Mouse (Mus musculus): ENCODE results near the gene Nectin2. TPM values are rescaled to one million over a fixed set of nuclear protein-coding genes. Genes with fewer than 3 reads are reported as not detected.
A peak's percentile ranks its signal among the peaks of the same experiment; 100 is the strongest.

The Nectin2 gene
- polyA plus RNA-seq, 1 experiment from 2014 or later, result 143 TPM

DNA sequence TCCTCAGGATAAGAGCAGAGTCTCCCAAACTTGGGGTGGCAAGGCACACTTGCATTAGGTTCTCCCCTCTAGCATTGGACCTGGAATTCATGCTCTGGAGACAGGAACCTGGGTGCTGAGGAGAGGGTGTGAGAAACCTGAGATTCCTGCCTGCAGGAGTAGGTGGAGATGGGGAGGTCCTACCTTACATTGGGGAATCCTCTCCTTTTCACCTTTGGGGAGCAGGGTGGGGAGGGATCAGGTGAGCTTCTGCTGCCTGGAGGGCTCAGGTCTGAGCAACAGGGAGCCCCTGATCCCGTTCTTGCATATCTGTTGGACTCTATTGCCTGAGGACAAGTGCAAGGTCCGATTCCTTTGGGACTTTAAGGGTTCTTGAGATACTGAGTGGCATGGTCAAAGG, 33.5 kb downstream of the Nectin2 start:
- Histone ChIP-seq H3K9me3 (ENCODE audit: control insufficient read depth, low read length) (peaks cover 12% of the 10 kb centered on the region), H3K4me2 (ENCODE audit: low read depth, low read length) (peak overlapping the region; percentile 71; the same call in 1 of the 2 replicates), H3K9ac (ENCODE audit: low read depth, low read length) (0 out of 2 replicates have a peak overlapping the region, but pooled peaks have one; percentile 15), H3K4me1 (ENCODE audit: control insufficient read depth, insufficient read depth, low read length) (peaks cover 18% of the 10 kb centered on the region), H3K4me3 (ENCODE audit: low read length) (peak overlapping the region; percentile 45; the same call in 1 of the 2 replicates), H3K27me3 (replicated peaks; ENCODE audit: control insufficient read depth, insufficient read depth, low read length) (no peaks in the 10 kb centered on the region), H3K27ac (ENCODE audit: low read length) (0 out of 2 replicates have a peak overlapping the region, but pooled peaks have one; percentile 22), H3K36me3 (ENCODE audit: control insufficient read depth, insufficient read depth, low read length) (peaks cover 27% of the 10 kb centered on the region)
- ATAC-seq, result no peak
- 86% methylated on average over 2 of the region's 2 CpGs for WGBS

DNA sequence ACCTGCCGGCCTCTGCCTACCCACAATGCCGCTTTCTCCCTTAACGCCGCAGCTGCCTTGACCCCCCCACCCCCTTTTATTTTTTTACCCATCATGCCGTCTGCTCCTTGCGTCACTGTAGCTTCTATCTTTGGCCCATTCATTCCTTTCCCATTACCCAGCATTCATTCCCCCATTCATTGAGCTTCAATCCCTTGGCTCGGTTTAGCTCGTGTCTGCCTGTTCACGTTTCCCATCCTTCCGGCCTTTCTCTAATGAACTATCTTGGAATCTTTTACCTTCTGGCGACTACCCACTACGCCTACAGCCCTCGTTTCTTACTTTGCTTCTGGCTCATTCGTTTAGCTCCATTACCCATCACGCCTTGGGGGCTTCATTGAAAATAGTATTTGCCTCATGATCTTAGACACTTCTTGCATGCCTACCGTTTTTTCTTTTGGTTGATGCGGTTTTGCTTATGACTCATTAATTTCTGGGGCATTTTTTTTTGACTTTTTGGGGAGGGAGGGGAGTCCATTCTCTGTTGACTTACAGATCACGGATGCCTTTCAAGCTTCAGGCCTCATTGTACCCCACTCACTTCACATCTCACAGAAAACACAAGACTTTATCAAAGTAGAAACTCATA, 34.1 kb downstream of the Nectin2 start:
- H3K4me2 ChIP-seq (ENCODE audit: low read depth, low read length), result peak overlapping the region; percentile 71
- H3K4me1 ChIP-seq (ENCODE audit: control insufficient read depth, insufficient read depth, low read length), result peaks cover 18% of the 10 kb centered on the region
- H3K9ac ChIP-seq (ENCODE audit: low read depth, low read length), result peak overlapping the region; percentile 48
- WGBS, result 6% methylated on average over 18 of the region's 18 CpGs
- peak overlapping the region; percentile 78 for H3K27ac ChIP-seq (ENCODE audit: low read length)
- H3K36me3 ChIP-seq (ENCODE audit: control insufficient read depth, insufficient read depth, low read length), result peaks cover 32% of the 10 kb centered on the region
- peak overlapping the region; percentile 45 for H3K4me3 ChIP-seq (ENCODE audit: low read length)
- no peak for ATAC-seq
- H3K27me3 ChIP-seq (replicated peaks; ENCODE audit: control insufficient read depth, insufficient read depth, low read length), result no peaks in the 10 kb centered on the region
- peaks cover 5% of the 10 kb centered on the region for H3K9me3 ChIP-seq (ENCODE audit: control insufficient read depth, low read length)

DNA sequence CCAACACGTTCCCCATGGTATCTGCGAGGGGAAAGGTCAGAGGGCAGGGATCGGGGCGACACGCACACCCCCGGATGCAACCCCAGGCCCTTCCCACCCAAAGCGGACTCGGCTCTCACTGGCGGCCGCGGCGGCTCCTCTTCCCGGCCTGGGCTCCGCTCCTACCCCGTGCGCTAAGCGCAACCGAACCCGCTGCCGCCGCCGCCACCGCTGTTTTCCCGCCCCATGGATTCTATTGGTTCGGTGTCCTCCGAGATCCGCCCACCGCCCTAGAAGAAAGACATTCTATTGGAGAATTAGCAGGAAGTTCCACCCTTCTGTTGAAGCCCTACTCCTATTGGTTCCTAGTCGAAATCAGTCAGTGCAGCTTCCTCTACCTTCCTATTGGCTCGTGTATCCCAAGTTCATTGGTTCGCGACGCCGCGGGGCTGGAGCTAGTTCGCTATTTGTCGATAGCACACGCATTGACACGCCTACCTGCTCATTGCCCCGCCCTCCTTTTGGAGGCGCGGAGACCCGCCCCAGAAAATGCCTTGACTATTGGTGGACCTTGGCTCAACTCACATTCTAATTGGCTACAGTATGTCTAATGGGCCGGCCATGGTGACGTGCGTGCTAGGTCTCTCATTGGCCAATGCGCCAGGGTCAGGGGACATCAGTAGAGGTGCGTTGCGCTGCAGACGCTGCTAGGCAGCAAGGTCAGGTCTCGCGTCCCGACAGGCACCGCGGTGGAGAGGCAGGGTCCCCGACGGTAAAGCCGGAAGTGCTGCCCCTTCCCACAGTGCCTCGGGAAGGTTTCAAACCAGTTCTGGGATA, 34.8 kb downstream of the Nectin2 start, which contains the start of gene Tomm40:
Gene Tomm40 (minus strand): TSS at position 200 of the 816 bp plus-strand sequence.
- Histone ChIP-seq H3K27me3 (replicated peaks; ENCODE audit: control insufficient read depth, insufficient read depth, low read length) (no peaks in the 10 kb centered on the region), H3K4me2 (ENCODE audit: low read depth, low read length) (peak within 1 kb of the TSS; percentile 71), H3K4me3 (ENCODE audit: low read length) (peak within 1 kb of the TSS; percentile 100), H3K27ac (ENCODE audit: low read length) (peak within 1 kb of the TSS; percentile 84), H3K9me3 (ENCODE audit: control insufficient read depth, low read length) (no peaks in the 10 kb centered on the region), H3K9ac (ENCODE audit: low read depth, low read length) (peak within 1 kb of the TSS; percentile 98), H3K4me1 (ENCODE audit: control insufficient read depth, insufficient read depth, low read length) (peaks cover 18% of the 10 kb centered on the region), H3K36me3 (ENCODE audit: control insufficient read depth, insufficient read depth, low read length) (peaks cover 31% of the 10 kb centered on the region)
- peak; percentile 99 for ATAC-seq
- under 1% methylated on average over 58 of the region's 59 CpGs for WGBS

DNA sequence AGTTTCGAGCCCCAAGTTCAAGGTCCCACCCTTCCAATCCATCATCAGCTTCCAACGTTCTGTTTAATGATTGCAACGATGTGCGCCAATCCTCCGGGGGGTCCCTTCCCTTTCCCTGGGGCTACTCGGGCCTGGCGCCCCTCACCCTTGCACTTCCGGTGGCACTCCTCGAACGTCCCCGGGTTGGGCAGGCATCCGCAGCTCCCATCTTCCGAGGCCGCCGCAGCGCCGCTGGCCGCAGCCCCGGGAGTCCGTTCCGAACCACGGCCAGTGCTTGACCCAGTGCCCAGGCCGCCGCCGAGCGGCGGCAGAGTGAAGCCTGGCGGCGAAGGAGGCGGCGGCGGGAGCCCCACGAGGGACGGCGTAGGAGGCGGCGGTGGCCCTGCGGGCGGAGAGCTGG, 35.4 kb downstream of the Nectin2 start:
- WGBS, result under 1% methylated on average over 39 of the region's 39 CpGs
- peaks cover 18% of the 10 kb centered on the region for H3K4me1 ChIP-seq (ENCODE audit: control insufficient read depth, insufficient read depth, low read length)
- no peaks in the 10 kb centered on the region for H3K27me3 ChIP-seq (replicated peaks; ENCODE audit: control insufficient read depth, insufficient read depth, low read length)
- H3K9me3 ChIP-seq (ENCODE audit: control insufficient read depth, low read length), result no peaks in the 10 kb centered on the region
- peaks cover 35% of the 10 kb centered on the region for H3K36me3 ChIP-seq (ENCODE audit: control insufficient read depth, insufficient read depth, low read length)
- H3K4me2 ChIP-seq (ENCODE audit: low read depth, low read length), result peak overlapping the region; percentile 70
- peak overlapping the region; percentile 100 for H3K4me3 ChIP-seq (ENCODE audit: low read length)
- H3K27ac ChIP-seq (ENCODE audit: low read length), result peak overlapping the region; percentile 84
- peak overlapping the region; percentile 98 for H3K9ac ChIP-seq (ENCODE audit: low read depth, low read length)
- peak; percentile 1; the same call in 1 of the 2 replicates for ATAC-seq

DNA sequence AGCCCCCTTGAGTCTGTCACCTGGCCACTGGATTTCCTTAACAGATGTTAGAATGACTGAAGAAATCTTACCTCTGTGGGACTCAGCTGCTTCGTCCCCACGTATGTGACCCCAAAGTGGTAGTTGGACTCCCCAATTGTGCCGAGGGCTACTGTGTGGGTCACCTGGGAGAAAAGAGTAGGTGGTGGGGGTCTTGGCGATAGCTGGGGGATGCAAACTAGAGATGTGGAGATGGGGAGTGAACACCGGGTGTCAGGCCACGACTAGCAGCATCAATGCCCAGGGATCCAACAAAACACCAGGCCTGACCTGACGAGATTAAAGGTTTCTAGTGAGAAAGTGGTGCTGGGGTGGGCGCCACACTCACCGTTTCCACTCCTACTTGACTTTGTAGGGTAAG, 36.7 kb downstream of the Nectin2 start:
- Histone ChIP-seq H3K36me3 (ENCODE audit: control insufficient read depth, insufficient read depth, low read length) (peaks cover 34% of the 10 kb centered on the region), H3K27ac (ENCODE audit: low read length) (no peak overlapping the region), H3K4me2 (ENCODE audit: low read depth, low read length) (0 out of 2 replicates have a peak overlapping the region, but pooled peaks have one; percentile 70), H3K4me1 (ENCODE audit: control insufficient read depth, insufficient read depth, low read length) (peaks cover 18% of the 10 kb centered on the region), H3K9ac (ENCODE audit: low read depth, low read length) (no peak overlapping the region), H3K4me3 (ENCODE audit: low read length) (peak overlapping the region; percentile 100; the same call in 1 of the 2 replicates), H3K9me3 (ENCODE audit: control insufficient read depth, low read length) (no peaks in the 10 kb centered on the region), H3K27me3 (replicated peaks; ENCODE audit: control insufficient read depth, insufficient read depth, low read length) (no peaks in the 10 kb centered on the region)
- no peak for ATAC-seq
- 87% methylated on average over 9 of the region's 9 CpGs for WGBS

DNA sequence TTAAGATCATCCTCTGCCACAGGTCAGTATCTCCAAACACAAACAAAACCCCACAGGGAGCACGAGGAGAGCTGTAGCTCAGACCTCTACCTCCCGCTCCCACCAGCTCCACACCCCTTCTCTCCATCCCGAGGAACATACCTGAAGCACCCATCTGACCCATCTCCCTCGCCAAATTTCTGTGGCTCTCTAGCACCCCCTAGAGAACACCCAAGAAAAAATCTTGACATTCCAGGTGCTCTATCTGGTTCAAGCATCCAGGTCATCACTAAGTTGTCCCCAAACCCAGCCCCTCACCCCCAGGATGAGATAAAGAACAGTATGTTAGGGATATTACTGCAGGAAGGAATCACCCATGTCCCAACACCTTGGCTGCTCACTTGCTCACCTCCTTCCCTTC, 37.1 kb downstream of the Nectin2 start:
- H3K4me2 ChIP-seq (ENCODE audit: low read depth, low read length), result no peak overlapping the region
- peaks cover 18% of the 10 kb centered on the region for H3K4me1 ChIP-seq (ENCODE audit: control insufficient read depth, insufficient read depth, low read length)
- H3K27ac ChIP-seq (ENCODE audit: low read length), result no peak overlapping the region
- no peaks in the 10 kb centered on the region for H3K27me3 ChIP-seq (replicated peaks; ENCODE audit: control insufficient read depth, insufficient read depth, low read length)
- no peak overlapping the region for H3K4me3 ChIP-seq (ENCODE audit: low read length)
- H3K36me3 ChIP-seq (ENCODE audit: control insufficient read depth, insufficient read depth, low read length), result peaks cover 34% of the 10 kb centered on the region
- WGBS, result 45% methylated on average over 4 of the region's 4 CpGs
- no peak for ATAC-seq
- no peaks in the 10 kb centered on the region for H3K9me3 ChIP-seq (ENCODE audit: control insufficient read depth, low read length)
- H3K9ac ChIP-seq (ENCODE audit: low read depth, low read length), result no peak overlapping the region

DNA sequence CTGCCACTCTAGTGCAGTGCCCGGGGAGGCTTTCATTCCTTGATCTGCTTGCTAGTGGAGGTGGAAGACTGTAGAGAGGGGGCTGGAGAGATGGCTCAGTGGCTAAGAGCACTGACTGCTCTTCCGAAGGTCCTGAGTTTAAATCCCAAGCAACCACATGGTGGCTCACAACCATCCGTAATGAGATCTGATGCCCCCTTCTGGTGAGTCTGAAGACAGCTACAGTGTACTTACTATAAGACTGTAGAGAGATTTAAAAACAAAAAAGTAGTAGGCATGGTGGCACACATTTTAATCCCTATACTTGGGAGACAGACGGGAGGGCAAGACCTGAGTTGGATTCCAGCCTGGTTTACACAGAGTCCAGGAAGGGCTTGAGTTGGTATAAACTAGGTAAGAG, 37.9 kb downstream of the Nectin2 start:
- Histone ChIP-seq H3K36me3 (ENCODE audit: control insufficient read depth, insufficient read depth, low read length) (peaks cover 38% of the 10 kb centered on the region), H3K4me2 (ENCODE audit: low read depth, low read length) (no peak overlapping the region), H3K4me3 (ENCODE audit: low read length) (no peak overlapping the region), H3K27ac (ENCODE audit: low read length) (no peak overlapping the region), H3K9ac (ENCODE audit: low read depth, low read length) (no peak overlapping the region), H3K4me1 (ENCODE audit: control insufficient read depth, insufficient read depth, low read length) (peaks cover 18% of the 10 kb centered on the region), H3K9me3 (ENCODE audit: control insufficient read depth, low read length) (no peaks in the 10 kb centered on the region), H3K27me3 (replicated peaks; ENCODE audit: control insufficient read depth, insufficient read depth, low read length) (no peaks in the 10 kb centered on the region)
- ATAC-seq, result no peak
- 69% methylated on average over 4 of the region's 4 CpGs for WGBS

DNA sequence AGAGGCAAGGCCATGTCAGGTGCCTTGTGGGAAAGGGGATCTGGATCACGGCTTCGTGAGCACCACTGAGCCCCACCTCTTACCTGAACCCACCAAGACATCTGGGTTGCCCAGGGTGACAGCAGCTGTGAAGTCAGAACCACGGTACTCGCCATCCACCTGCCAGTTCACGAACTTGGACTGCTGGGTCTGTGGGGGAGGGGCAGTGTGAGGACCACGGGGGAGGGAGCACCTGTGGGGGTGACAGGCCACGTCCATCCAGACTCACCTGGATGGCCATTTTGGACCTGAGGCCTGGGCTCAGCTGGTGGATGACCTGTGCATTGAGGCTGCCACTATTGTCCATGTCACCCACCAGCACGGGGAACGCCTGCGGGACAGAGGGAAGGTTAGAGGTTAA, 39.6 kb downstream of the Nectin2 start:
- no peak overlapping the region for H3K9ac ChIP-seq (ENCODE audit: low read depth, low read length)
- peaks cover 9% of the 10 kb centered on the region; the same call in 1 of the 2 replicates for H3K4me1 ChIP-seq (ENCODE audit: control insufficient read depth, insufficient read depth, low read length)
- H3K27ac ChIP-seq (ENCODE audit: low read length), result no peak overlapping the region
- H3K4me2 ChIP-seq (ENCODE audit: low read depth, low read length), result no peak overlapping the region
- no peaks in the 10 kb centered on the region for H3K9me3 ChIP-seq (ENCODE audit: control insufficient read depth, low read length)
- no peaks in the 10 kb centered on the region for H3K27me3 ChIP-seq (replicated peaks; ENCODE audit: control insufficient read depth, insufficient read depth, low read length)
- H3K36me3 ChIP-seq (ENCODE audit: control insufficient read depth, insufficient read depth, low read length), result peaks cover 39% of the 10 kb centered on the region
- WGBS, result 90% methylated on average over 10 of the region's 10 CpGs
- ATAC-seq, result no peak
- H3K4me3 ChIP-seq (ENCODE audit: low read length), result no peak overlapping the region

DNA sequence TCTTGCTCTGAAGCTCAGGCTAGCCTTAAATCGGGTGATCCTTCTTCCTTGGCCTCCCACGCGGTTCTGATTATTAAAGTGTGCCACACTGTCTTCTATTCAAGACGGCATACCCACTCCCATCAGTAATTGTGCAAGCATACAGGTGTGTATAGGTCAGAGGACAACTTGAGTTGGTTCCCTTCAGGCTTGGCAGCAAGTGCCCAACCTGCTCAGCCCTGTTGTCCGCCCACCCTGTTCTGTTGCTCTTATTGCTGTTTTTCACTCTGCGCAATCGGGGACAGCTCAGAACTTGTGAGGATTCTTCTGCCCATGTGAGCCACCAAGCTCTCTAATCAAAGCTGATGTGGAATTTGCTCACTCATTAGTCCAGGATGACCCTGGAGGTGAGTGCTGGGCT, 45.0 kb downstream of the Nectin2 start:
- H3K36me3 ChIP-seq (ENCODE audit: control insufficient read depth, insufficient read depth, low read length), result peaks cover 19% of the 10 kb centered on the region

More for the DNA sequence above, 45.0 kb downstream of the Nectin2 start:
- no peak overlapping the region for H3K27ac ChIP-seq (ENCODE audit: low read length)
- no peak overlapping the region for H3K4me2 ChIP-seq (ENCODE audit: low read depth, low read length)
- H3K4me3 ChIP-seq (ENCODE audit: low read length), result no peak overlapping the region
- H3K9ac ChIP-seq (ENCODE audit: low read depth, low read length), result no peak overlapping the region
- 98% methylated on average over 7 of the region's 7 CpGs for WGBS
- peaks cover 18% of the 10 kb centered on the region for H3K4me1 ChIP-seq (ENCODE audit: control insufficient read depth, insufficient read depth, low read length)
- H3K27me3 ChIP-seq (replicated peaks; ENCODE audit: control insufficient read depth, insufficient read depth, low read length), result no peaks in the 10 kb centered on the region
- no peak for ATAC-seq
- no peaks in the 10 kb centered on the region for H3K9me3 ChIP-seq (ENCODE audit: control insufficient read depth, low read length)
